Mouse (Mus musculus): ENCODE results near the gene Tes.

DNA sequence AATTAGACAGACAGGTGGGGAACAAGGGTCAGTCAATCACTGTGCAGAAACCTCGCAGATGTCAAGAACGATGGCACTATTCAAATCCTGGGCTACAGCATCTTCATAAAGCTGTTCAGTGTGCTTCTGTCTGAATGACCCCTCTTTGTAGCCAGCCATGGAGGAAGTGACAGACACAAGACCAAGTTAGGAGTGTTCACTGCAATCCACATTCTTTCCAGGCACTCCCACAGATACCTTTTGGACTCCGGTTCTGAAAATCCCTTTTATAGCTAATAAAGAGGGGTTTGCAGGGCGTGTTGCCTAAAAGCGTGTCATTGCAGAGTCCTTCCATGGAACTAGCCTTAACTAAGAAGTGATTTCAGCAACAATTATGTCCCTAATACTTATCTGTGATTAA is 14.9 kb downstream of the Tes start:
- TF ChIP-seq CTCF (IDR thresholded peaks at IDR 0.05; ENCODE audit: control insufficient read depth, insufficient read depth, insufficient read length): no peak
- no peak for TF ChIP-seq USF1 (IDR thresholded peaks at IDR 0.05; ENCODE audit: low read depth)
- no peak for TF ChIP-seq MAX (IDR thresholded peaks at IDR 0.05)
- no peak for TF ChIP-seq CEBPB (IDR thresholded peaks at IDR 0.05; ENCODE audit: low read depth)
- TF ChIP-seq MYOG (IDR thresholded peaks at IDR 0.05; ENCODE audit: control insufficient read depth, extremely low read depth, insufficient read length): no peak
- TF ChIP-seq MYOD1 (IDR thresholded peaks at IDR 0.05; ENCODE audit: control insufficient read depth, insufficient read length, low read depth): no peak
- TF ChIP-seq FOSL1 (IDR thresholded peaks at IDR 0.05; ENCODE audit: insufficient read depth, low read length, poor library complexity, severe bottlenecking): no peak

Measured in C2C12 (cell line).